Mouse (Mus musculus) kidney, postnatal 36 days (tissue): Measurements from ENCODE around the gene Dlgap5.

Source experiments
- DNase-seq, 2 experiments: peaks; one replicate each; pipeline ENCODE4 v3.0.0; 2021 to 2022; ENCODE audit warnings: mixed read lengths in 2 of 2

Gene Dlgap5

GRCm38 (mm10) chr14:47395007-47395406 is 23.2 kb downstream of the Dlgap5 start:
- DNase-seq: no peak

GRCm38 (mm10) chr14:47393354-47394094 is 24.7 kb downstream of the Dlgap5 start:
- no peak for DNase-seq

DNA sequence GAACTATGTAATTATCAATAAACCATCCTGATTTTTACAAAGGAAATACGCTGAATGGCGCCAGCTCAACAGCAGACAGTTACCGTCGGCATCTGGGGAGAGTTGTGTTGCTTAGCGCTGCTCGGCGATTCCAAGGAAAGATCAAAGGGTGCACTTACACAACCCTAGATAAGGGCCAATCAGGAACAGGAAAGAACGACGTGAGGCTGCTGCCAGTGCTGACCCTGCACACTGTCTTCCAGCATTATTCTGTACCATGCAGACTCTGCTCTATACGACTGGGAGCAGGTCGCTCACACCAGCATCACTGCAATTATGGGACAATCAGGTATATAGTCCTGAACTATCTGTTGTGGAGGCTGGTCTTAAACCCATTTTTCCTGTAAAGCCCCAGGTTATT is 32.1 kb downstream of the Dlgap5 start:
- DNase-seq: no peak

- DNase-seq: no peak
These were observed 33.6 kb downstream of the Dlgap5 start for GRCm38 (mm10) chr14:47384653-47385052.

GRCm38 (mm10) chr14:47383911-47384310 is 34.3 kb downstream of the Dlgap5 start:
- no peak for DNase-seq

GRCm38 (mm10) chr14:47378336-47378735 is 39.9 kb downstream of the Dlgap5 start:
- DNase-seq: no peak

DNA sequence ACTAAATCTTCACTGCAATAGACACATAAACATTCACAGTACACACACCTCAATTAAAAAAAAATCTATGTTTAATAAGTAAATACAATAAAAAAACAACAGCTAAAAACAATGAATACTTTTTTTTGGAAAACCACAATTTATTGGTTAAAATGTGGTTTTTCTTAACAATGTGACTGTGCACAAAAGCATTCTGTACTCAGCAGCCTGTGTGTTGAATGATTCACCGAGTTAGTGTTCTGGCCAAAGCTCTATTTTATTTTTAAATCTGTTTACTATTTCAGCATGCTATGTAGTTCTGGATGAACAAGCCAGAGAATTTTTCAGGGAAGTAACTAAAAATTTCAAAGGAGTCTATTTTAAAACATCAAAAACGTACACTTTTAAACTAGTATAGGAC is 41.7 kb downstream of the Dlgap5 start:
- no peak for DNase-seq

- peak; percentile 42 to 71 for DNase-seq
These were observed 44.2 kb downstream of the Dlgap5 start for GRCm38 (mm10) chr14:47373728-47374678.

DNA sequence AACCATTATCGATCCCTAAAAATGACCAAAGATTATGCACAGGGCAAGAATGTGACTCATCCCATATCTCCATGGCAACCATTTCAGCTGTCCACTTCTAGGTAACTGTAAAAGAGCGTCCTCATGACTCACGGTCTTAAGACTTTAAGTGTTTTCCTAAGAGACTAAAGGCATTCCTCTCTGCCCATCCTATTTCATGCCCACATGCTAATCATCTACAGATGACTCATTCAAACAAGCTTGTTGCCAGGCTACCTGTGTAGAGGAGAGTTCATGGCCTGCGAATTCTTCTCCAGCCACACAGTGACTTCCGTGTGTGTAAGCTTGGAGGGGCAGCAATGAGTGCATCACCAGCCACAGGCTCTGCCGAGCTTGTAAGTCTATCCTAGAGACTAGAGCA is 46.5 kb downstream of the Dlgap5 start:
- no peak for DNase-seq

- DNase-seq: no peak
These were observed 47.4 kb downstream of the Dlgap5 start for GRCm38 (mm10) chr14:47370790-47371189.

DNA sequence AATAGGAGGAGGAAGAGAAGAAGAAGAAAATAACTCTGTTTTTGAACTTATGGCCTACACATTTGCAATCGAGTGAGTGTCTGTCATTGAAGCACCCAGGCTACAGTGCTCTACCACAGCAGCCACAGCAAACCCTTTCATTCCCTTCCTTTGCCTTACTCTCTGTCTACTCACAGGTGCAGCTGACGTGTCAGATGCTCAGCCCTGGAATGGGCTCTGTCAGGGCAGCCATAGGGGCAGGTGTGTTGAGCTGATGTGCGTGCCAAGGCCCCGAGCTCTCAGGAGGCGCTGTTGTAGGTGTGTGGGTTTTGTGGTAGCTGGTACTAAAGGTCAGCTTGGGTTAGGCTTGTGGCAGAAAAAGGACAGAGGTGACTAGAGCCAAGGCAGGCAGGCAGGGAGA is 48.5 kb downstream of the Dlgap5 start:
- DNase-seq: no peak

- peak; percentile 62 to 72 for DNase-seq
These were observed 50.7 kb downstream of the Dlgap5 start, which contains the start of gene Lgals3 for GRCm38 (mm10) chr14:47367461-47367860. Lgals3 (plus strand) TSS chr14:47367751.

DNA sequence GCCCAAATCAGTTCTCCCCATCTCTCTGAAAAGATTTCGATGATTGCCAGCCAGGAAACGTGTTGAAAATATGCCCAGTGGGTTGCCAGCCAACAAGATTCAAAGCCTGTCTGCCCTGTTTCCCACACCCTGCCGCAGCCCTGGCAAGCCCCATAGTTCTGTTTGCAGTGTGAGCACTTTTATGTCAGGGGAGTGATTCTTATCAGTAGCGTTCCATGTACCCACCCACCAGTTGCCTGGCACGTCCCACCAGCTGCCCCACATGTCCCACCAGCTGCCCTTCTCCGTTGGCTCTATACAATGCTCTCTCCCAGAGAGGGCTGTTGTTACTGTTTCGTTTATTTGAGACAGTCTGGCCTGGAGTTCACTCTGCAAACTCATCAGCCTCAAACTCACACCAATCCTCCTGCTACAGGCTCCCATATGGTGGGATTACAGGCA is 51.3 kb downstream of the Dlgap5 start:
- peak in 1 of 2 experiments; percentile 35 for DNase-seq

- DNase-seq: peak in 1 of 2 experiments; percentile 37
These were observed 53.3 kb downstream of the Dlgap5 start for GRCm38 (mm10) chr14:47364742-47365449.

DNA sequence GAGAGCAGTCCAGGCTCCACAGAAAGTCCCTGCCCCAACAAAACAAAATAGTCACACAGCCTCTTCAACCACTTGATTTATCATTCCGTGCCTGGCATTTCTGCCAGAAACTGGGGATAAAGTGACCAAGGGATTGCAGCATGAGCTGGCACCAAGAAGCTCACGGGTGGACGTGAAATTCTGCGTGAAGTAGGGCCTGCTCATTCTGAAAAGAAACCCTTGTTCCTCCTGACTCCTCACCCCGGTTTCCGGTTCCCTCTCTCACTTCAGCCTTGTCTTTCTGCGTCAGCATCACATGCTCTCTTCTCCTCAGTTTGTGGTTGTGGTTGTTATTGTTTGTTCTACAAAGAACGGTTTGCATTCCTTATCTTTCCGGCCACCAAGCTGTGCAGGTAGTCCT is 56.3 kb downstream of the Dlgap5 start:
- DNase-seq: no peak

GRCm38 (mm10) chr14:47361418-47361817 is 56.8 kb downstream of the Dlgap5 start:
- no peak for DNase-seq

DNA sequence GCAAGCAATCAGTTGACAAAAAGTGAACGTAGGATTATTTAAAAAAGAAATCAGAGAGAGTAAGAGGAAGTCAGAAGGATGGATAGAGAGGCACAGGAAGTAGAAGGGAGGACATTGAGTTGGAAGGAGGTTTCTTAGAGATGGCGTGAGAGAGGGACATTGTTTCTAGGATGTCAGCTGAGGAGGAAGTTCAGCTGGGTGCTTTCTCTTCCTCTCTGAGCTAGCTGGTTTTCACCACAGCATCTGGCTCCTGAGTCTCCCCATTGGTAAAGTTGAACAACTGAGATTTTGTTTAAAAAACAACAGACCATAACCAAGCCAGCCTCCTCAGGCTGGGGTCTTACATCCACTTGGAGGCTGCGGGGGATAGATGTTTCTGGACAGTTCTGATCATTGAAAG is 58.6 kb downstream of the Dlgap5 start:
- DNase-seq: no peak

GRCm38 (mm10) chr14:47356622-47357021 is 61.6 kb downstream of the Dlgap5 start:
- no peak for DNase-seq

DNA sequence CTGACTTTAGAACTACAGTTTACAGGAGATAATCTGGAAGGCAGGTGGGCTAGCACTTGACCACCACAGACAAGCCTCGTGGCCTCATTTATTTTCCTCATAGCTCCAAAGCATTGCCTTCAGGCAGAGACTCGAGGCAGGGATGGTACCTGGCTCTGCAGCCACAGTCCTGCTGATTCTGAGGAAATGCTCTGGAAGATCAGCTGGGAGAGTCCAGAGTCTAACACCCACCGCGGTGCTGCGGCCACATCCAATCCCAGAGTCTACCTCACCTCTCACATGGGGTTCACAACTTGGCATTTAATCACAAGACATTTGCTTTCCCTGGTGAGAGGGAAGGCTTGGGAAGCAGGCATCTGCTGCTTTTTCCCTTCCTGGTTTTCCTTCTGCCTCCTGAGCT is 63.3 kb downstream of the Dlgap5 start:
- peak in 1 of 2 experiments; percentile 27 for DNase-seq

DNA sequence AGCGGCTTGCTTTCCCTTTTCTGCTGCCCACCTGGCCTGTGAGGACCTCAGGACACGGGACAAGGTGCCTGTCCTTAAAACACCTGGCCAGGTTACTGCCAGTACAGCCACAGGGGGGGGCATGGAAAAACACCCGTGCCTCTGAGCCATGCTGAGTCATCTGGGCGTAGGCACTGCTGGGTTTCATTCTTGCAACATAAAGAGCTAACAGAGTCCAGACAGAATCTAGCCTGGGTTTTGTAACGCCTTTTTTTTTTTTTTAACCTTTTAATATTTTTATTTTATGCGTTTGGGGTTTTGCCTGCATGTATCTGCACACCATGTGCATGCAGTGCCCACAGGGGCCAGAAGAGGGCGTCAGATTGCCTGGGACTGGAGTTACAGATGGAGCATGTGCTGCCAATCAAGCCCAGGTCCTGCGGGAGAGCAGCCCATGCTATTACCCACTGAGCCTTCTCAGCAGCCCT is 64.1 kb downstream of the Dlgap5 start:
- DNase-seq: peak in 1 of 2 experiments; percentile 42

DNA sequence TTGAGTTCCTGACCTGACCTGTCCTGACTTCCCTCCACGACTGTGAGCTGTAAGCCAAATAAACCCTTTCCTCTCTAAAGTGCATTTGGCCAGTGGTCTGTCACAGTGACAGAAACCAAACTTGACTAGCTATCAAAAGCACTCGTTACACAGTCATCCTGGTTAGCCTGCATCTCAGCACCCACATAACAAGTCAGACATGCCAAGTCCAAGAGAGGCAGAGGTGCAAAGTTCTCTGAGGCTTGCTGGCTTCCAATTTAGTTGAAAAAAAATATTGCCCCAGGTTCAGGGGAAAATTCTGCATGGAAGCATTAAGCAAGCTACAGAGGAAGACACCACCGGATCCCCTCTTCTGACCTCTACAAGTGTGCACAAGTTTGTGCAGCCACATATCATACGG is 65.0 kb downstream of the Dlgap5 start:
- DNase-seq: no peak

GRCm38 (mm10) chr14:47352272-47352671 is 65.9 kb downstream of the Dlgap5 start:
- no peak for DNase-seq

DNA sequence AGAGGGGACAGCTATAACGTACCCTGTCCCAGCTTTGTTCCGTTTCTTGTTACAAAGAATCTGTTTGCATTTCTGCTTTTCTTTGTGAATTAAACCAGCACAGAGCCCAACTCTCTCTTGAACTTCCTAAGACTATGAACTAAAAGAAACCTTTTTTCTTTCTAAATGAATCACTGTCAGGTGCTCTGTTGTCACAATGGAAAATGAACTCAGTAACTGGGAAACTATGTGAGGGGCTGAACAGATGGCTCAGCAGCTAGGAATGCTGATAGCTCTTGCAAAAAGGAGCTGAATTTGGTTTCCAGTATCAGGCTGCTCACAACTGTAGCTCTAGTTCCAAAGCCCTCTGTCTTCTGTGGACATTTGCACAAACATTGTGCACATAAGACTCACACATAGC is 67.2 kb downstream of the Dlgap5 start:
- DNase-seq: no peak
